Mouse (Mus musculus) frontal cortex, postnatal 25 days (tissue): ENCODE measurements around the gene Cd163.

Source experiments
- DNase-seq, 2 experiments: peaks; one replicate each; pipeline ENCODE4 v3.0.0; 2022; ENCODE audit warnings: low spot score in 2 of 2

The Cd163 gene

GRCm38 (mm10) chr6:124360549-124360948 is 56.1 kb downstream of the Cd163 start:
- no peak for DNase-seq

DNA sequence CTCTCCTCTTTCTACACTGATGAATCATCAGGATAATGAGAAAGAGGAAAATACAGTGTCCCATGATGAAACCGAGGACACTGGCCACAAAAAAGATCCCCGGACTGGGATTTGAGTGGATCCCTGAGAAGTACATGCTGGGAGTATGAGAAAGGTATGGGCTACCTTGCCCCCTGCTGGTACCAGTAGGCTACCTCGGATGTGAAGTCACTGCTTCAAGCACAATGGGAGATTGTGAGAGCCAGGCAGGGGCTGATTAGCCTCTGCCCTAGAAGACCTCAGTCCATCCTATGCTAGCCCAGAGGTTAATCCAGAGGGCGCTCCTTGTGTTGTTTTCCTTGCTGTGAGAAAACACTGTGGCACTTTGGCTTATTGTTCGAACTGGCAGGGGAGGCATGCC is 59.9 kb downstream of the Cd163 start:
- DNase-seq, result no peak

- DNase-seq, result no peak
Measured at GRCm38 (mm10) chr6:124373584-124374206, 69.2 kb downstream of the Cd163 start.

GRCm38 (mm10) chr6:124374683-124375082 is 70.2 kb downstream of the Cd163 start:
- DNase-seq, result no peak

GRCm38 (mm10) chr6:124375435-124375884 is 71.0 kb downstream of the Cd163 start:
- DNase-seq, result no peak

DNA sequence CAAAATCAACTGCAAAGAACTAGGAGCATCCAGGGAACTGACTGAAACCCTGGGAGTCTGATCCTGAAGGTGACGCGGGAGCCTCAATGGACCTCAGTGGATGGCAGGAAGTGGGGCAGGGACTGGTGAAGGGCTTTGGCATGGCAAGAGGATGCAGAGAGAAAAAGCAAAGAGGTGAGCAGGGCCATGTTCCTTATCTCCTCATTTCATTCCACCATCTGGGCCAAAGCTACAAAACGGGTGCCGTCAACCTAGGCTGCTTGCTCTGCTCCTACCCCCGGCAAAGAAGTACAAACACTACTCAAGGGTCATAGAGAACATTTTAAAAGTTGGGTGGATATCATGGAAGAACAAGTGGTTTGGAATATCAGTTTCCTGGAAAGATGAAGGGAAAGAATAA is 71.9 kb downstream of the Cd163 start:
- no peak for DNase-seq

GRCm38 (mm10) chr6:124377494-124378255 is 73.2 kb downstream of the Cd163 start:
- no peak for DNase-seq

- peak; percentile 54 for DNase-seq
Measured at GRCm38 (mm10) chr6:124379331-124379730, 74.9 kb downstream of the Cd163 start.
